Mouse (Mus musculus) splenic B cell, adult 2 months (primary cell): Measurements from ENCODE around the gene Akr1a1.
"Not testable (repeated sequence)": the region's sequence is repeated elsewhere in the genome, so short reads cannot be mapped to it uniquely, and the experiment has no call there.

Experiments
- DNase-seq: peaks from one replicate; pipeline ENCODE4 v3.0.0-alpha.2; 2011; ENCODE audit warnings: low read depth, low spot score
- H3K27me3 ChIP-seq: 2 replicates; pipeline ENCODE4 v1.6.1; 2012; ENCODE audit warnings: mild to moderate bottlenecking, low read length, moderate library complexity, mixed read lengths; ENCODE audit not compliant: control insufficient read depth, poor library complexity, insufficient read depth, severe bottlenecking
- H3K36me3 ChIP-seq: 2 replicates; pipeline ENCODE4 v1.6.1; 2012; ENCODE audit warnings: mild to moderate bottlenecking, low read length, moderate library complexity, mixed read lengths; ENCODE audit not compliant: control insufficient read depth, poor library complexity, insufficient read depth, severe bottlenecking

Akr1a1 gene

DNA sequence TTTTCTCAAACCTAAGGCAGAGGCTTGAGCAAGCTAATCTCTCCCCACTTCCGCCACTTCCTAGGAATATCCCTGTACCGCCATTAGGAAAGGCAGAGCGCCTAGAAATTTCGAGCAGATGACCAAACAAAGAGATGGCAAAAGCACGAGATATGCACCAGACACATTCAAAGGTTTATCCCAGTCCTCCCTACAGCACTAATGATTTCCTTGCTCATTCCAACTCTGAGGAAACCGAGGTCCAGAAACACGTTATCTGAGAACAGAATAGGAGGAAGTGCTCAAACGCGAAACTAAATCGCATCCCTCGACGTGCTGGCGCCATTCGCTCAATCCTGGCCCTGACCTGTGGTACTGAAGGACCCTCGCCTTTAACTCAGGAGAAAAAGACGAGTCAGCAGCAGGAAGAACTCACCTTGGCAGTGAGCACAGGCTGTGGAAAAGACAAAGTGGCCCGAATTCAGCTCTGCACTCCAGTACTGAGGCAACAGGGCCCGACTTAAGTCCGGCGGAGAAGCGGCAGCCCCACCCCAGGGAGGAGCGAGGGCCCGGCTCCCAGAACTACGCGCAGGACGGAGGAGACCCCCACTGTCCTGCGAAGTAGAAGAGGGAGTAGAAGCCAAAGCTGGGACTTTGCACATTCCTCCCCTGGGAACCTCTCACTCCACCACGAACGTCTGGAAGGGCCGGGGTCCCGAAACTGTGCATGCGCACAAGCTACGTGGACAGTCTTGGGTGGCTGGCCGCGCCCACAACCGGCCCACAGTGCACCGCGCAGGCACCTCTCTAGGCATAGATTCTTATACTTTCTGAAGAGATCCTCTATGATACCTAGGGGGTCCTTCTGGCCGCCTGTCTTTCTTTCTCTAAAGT is at the start of gene Akr1a1:
Gene Akr1a1, minus strand, starts transcription at position 757 of the 873 bp plus-strand sequence.
- Histone ChIP-seq H3K27me3 (no peaks in the 10 kb centered on the region), H3K36me3 (0 out of 2 replicates have a peak, but pooled peaks cover 2% of the 10 kb centered on the region)
- peak; percentile 81 for DNase-seq

DNA sequence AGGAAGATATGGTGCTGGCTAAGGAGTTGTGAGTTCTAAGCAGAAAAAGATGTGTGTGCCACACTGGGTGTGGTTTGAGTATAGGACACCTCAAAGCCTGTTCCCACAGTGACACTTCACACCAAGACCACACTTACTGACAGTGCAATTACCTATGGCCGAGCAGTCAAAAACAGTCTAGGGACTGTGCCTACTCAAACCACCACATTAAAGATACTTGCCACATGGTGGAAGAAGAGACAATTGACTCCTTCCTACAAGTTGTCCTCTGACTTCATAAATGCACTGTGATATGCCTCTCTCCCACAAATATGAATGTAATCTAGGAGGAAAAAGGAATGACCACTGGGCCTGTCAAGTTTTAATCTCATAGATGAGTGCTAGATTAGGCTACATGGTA is 49.5 kb upstream of the Akr1a1 start:
- Histone ChIP-seq H3K36me3 (0 out of 2 replicates have a peak, but pooled peaks cover 6% of the 10 kb centered on the region), H3K27me3 (no peaks in the 10 kb centered on the region)
- no peak for DNase-seq

DNA sequence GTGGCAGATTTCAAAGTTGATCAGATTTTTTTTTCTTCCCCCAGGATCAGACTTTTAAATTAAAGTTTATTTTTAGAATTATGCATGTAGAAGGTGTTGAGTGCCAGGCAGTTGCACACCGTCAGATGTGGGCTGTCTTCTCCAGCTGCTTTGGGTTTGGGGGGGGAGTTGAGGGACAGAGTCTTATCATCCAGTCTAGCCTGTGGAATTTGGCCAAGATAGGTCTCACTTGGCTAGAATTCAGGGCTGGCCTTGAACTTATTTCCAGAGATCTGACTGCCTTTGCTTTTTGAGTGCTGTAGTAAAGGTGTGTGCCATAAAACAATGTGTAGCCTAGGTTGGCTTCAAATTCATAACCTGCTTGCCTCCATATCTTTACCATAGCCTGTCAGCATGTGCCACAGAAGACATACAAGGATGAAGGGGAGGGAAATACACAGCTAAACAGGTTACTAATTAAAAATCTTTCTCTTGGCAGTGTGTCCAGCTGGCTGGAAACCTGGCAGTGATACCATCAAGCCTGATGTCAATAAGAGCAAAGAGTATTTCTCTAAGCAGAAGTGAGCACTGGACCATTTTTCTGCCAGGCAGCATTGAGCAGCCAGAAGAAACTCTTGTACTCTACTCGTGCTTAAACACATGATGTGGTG is 47.3 kb upstream of the Akr1a1 start:
- DNase-seq: no peak
- H3K27me3 ChIP-seq: no peaks in the 10 kb centered on the region
- H3K36me3 ChIP-seq: peaks cover 15% of the 10 kb centered on the region; the same call in 1 of the 2 replicates

DNA sequence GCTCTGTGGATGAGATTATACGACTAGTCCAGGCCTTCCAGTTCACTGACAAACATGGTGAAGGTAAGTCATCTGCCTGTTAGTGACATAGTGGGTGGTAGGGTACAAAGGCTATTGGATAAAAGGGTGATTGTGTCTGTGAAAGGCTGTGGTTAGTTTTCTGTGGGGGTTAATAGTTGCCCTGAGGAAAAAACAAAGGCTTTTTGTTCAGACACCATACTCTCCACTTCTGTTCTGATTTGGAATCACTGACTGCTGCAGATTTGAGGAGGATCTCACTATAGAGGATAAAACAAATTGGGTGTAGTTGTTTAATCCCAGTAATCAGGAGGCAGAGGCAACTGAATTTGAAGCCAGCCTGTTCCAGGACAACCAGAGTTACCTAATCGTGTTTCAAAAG is 42.3 kb upstream of the Akr1a1 start:
- H3K36me3 ChIP-seq: peaks cover 24% of the 10 kb centered on the region
- DNase-seq: no peak
- H3K27me3 ChIP-seq: no peaks in the 10 kb centered on the region

DNA sequence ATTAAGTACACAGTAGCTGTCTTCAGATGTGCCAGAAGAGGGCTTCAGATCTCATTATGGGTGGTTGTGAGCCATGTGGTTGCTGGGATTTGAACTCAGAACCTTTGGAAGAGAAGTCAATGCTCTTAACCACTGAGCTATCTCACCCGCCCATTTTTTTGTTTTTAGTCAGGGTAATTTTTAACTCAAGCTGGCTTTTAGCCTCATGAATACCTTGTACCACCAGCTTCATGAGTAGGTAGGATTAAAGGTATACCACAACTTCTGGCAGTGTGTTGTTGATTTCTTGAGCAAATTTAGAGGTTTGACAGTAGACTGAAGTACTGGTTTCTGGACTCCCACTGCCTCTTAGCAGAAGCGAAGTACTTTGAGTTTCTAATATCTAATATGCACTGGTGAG is 40.7 kb upstream of the Akr1a1 start:
- DNase-seq: no peak
- no peaks in the 10 kb centered on the region for H3K27me3 ChIP-seq
- peaks cover 22% of the 10 kb centered on the region for H3K36me3 ChIP-seq

DNA sequence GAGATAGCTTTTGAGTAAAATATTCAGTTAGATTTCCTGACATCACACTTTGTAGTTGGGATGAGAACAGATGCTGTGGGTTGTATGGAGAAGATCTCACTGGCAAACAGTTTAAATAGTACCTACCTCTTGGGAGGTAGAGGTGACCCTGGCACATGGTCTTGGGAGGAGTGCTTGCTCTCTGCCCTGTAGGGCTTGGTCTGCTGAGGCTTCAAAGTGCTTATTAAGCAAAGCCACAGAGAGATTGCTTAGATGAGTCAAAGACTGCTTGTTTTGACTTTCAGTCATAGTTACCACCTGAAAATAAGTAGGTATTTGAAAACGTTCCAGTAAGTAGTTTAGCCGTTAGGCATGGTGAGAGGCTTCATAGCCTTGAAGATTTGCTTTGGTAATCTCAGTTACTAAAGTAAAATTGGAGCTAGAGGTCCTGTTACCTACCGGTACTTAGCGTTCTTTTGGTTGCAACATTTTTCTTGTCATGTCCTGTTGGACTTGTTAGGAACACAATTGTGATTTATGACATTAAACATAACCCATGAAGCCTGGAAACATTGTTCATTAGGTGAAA is 37.9 kb upstream of the Akr1a1 start:
- DNase-seq: no peak
- peaks cover 15% of the 10 kb centered on the region for H3K36me3 ChIP-seq

DNA sequence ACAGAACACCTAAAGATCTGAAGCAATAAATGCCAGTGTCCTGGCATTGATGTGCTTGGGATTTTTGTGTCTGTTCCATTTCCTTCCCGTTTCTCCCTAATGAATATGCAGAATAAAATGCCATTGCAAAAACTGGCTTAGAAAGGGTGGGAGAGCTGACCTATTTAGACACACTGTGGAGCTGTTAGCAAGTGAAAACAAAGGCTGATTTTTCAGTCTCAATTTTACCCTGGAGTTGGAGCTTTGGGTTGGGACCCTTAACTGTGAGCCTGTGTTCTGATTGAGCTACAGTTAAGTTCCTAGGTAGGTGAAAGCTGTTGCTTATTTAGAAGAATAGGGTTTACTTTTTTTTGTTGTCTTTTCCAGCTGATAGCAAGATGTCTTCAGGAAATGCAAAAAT is 35.6 kb upstream of the Akr1a1 start:
- no peak for DNase-seq
- Histone ChIP-seq H3K27me3 (no peaks in the 10 kb centered on the region), H3K36me3 (peaks cover 8% of the 10 kb centered on the region)

More for the DNA sequence above, 37.9 kb upstream of the Akr1a1 start:
- no peaks in the 10 kb centered on the region for H3K27me3 ChIP-seq

DNA sequence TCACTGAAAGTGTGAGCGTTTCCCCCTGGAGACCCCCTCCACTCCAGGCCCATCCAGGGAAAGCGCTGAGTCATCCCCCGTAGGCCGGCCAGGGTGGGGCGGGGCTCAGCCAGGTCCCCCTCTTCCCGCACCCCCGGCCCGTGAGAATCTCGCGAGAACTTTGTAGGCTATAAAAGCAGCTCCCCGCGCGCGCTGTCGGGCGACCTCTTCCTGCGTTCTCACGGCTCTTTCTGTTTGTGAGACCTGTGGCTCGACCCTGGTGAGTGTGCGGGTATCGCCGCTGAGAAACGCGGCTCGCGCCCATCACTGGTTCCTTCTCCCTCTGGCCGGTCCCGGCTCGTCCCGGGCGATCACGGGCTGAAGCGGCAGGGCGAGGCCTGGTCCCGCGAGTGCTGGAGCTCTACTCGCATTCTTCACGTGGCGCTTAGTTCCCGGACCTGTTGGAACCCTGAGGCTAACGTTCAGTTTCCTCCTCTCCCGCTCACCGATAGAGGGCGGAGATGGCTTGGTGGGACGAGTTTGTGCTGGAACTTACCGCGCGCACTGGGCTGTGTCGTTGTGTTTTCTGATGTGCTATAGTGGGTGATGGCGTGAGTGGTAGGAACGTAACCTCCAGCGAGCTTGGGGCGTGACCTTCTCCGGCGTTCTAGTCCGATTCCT is 34.1 kb upstream of the Akr1a1 start, which contains the start of gene Prdx1:
Gene Prdx1, plus strand, starts transcription at position 143 of the 660 bp plus-strand sequence.
- peaks cover 4% of the 10 kb centered on the region; the same call in 1 of the 2 replicates for H3K36me3 ChIP-seq

DNA sequence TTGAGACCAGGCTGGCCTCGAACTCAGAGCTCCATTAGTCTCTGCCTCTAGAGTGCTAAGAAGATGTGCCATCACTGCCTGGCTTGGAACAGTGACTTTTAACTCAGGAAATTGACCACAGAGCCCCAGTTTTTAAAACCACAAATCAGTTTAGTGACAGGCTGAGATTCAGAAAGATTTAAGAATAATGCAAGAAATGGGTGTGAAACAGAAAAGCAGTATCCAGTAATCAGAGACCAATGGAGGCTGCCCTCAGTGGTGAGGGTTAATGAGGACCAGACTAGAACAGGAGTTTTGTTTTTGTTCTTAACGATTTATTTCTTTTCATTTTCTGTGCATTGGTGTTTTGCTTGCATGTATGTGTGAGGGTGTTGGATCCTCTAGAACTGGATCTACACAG is 33.2 kb upstream of the Akr1a1 start:
- Histone ChIP-seq H3K36me3 (peaks cover 2% of the 10 kb centered on the region; the same call in 1 of the 2 replicates), H3K27me3 (no peaks in the 10 kb centered on the region)
- DNase-seq: no peak

More for the DNA sequence above, 34.1 kb upstream of the Akr1a1 start, which contains the start of gene Prdx1:
- H3K27me3 ChIP-seq: no peaks in the 10 kb centered on the region
- peak; percentile 94 for DNase-seq

DNA sequence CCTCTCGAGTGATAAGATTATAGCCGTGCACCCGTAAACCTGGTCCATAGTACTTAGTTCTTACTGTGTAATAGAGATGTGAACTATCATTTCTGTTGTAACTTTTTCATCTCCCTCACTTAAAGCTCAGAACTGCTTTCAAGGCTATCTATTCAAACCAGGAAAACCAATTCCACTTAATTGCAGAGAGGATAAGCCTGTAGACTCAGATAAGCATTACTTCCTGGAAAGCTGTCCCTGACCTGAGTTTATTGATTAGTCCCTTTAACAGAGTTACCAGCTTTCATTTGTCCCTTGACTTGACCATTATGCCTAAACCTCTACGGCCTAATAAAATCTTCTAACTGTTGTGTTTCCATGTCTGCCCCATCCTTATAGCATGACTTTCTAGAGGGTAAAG is 32.5 kb upstream of the Akr1a1 start:
- peaks cover 2% of the 10 kb centered on the region; the same call in 1 of the 2 replicates for H3K36me3 ChIP-seq
- no peaks in the 10 kb centered on the region for H3K27me3 ChIP-seq
- DNase-seq: no peak

DNA sequence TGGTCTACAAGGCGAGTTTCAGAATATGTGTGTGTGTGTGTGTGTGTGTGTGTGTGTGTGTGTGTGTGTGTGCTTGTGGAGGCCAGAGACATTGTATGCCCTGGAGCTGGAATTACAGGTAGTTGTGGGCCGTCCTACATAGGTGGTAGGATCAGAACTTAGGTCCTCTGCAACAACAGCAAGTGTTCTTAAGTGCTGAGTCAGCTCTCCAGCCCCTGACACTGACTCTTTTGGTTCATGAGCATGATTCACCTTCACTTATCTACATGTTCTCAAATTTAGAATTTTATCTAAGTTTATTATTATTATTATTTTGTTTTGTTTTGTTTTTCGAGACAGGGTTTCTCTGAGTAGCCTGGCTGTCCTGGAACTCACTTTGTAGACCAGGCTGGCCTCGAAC is 29.0 kb upstream of the Akr1a1 start:
- H3K27me3 ChIP-seq, DNase-seq, H3K36me3 ChIP-seq: not testable (repeated sequence)

DNA sequence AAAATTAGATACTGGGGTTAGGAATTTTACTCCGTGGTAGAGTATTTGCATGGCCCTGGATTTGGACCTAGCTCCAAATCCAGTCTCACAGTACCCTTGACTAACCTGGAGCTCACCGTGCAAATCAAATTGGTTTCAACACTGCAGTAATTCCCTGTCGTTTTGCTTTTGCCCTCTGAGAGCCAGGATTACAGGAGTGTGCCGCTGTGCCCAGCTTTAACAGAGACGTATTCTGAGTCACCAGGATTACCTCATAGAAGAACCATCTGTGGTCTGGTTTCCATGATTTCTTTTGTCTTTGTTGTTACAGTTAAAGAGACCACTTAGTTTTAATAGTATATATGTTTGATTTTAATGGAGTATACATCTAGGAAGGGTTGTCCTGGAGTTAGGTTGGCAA is 27.7 kb upstream of the Akr1a1 start:
- no peaks in the 10 kb centered on the region for H3K36me3 ChIP-seq
- DNase-seq: no peak
- no peaks in the 10 kb centered on the region for H3K27me3 ChIP-seq

DNA sequence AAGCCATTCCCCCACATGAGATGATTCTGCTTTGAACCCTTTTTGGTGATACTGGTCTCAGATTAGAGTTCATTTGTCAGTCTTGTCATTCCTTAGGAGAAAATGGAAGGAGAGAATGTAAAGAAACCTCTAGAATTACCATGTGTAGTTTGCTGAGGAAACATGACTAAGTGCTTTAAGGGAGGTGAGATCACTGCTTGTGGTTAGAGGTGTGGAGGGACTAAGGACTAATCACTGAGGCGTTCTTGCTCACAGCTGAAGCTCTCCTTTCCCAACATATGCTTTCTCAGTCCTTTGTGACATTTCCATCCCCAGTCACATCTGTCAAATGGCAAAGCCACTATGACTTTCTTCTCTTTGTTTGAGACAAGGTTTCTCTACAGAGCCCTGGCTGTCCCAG is 26.3 kb upstream of the Akr1a1 start:
- Histone ChIP-seq H3K27me3 (no peaks in the 10 kb centered on the region), H3K36me3 (no peaks in the 10 kb centered on the region)
- no peak for DNase-seq

DNA sequence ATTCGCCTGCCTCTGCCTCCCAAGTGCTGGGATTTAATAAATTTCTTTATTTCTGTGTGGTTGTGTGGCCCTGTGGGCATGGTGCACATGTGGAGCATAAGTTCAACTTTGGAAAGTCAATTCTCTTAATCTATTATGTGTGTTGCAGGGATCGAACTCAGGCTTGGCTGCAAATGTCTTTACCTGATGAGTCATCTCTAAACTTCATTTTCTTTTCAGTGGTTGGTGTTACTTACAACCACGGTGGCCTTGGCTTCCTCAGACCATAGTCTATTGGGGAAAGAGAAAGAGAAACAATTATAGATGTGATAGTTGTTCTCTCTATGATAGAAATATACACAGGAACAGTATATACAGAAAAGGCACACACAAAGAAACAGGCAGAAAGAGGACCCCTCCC is 24.5 kb upstream of the Akr1a1 start:
- DNase-seq: no peak
- H3K36me3 ChIP-seq: no peaks in the 10 kb centered on the region
- H3K27me3 ChIP-seq: no peaks in the 10 kb centered on the region
